Mouse (Mus musculus) stomach, postnatal 0 days (tissue): ENCODE measurements at regions not wholly inside any gene's neighbourhood (a gene's known extent, or its start where the extent isn't known, plus 50 kb on each side); places are given as distances from the start of the nearest gene placed in this dataset.

Source experiments
- CTCF ChIP-seq: IDR thresholded peaks from 2 replicates; pipeline ENCODE4 v1.5.1; 2016; ENCODE audit warnings: antibody characterized with exemption, low read depth, mild to moderate bottlenecking, moderate library complexity
- EP300 ChIP-seq: optimal IDR thresholded peaks from 2 replicates; pipeline ENCODE3; 2016; ENCODE audit warnings: antibody characterized with exemption

DNA sequence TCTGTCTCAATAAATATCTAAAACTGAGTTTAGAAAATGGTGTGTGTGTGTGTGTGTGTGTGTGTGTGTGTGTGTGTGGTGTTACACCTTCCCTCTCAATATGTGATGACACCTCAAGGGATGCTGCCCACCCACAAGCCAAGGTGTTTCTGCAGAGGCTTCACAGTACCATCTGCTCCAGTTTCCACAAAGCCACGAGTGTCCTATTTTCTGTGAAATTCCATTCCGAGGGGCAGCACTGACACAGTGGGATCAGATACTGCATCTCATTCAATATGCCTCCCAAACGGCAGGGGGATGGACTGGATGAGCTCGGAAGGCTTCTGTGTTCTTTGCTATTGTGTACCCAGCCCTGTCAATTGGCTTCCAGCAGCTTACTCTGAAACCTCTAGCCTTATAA is 78.5 kb downstream of the Spesp1 start:
- no peak for TF ChIP-seq CTCF
- no peak for TF ChIP-seq EP300
